Mouse (Mus musculus) testis, adult 2 months (tissue): Measurements from ENCODE around the gene Smim6.

Experiments used
- CTCF ChIP-seq: fragments of 200-500 bp; IDR thresholded peaks from 2 replicates; pipeline ENCODE4 v1.5.1; 2012; ENCODE audit warnings: low read depth, mild to moderate bottlenecking, inconsistent platforms, low read length, moderate library complexity; ENCODE audit not compliant: control insufficient read depth, insufficient read depth, insufficient replicate concordance
- POLR2A ChIP-seq: fragments of 200-500 bp; IDR thresholded peaks from 2 replicates; pipeline ENCODE4 v1.6.1; 2012; ENCODE audit warnings: low read depth, mild to moderate bottlenecking, inconsistent platforms, low read length, moderate library complexity; ENCODE audit not compliant: control insufficient read depth

DNA sequence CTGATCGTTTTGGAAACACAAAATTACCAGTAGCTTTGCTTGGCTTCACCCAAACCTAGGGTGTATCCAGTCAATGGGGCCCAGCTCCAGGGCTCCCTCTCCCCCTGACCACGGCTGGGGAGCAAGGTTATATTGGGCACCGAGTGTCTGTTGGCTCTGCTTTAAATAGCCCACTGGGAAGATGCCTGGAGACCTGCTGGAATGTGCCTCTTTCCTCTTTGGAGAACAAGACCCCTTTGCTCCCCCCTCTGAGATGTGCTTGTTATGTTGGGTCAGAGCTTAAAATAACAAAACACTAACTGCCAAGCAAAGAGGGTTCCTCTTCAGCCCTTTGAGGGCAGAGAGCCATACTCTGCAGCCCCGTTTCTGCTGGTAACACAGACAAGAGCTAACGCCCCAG is 9.6 kb upstream of the Smim6 start:
- no peak for TF ChIP-seq CTCF
- TF ChIP-seq POLR2A: no peak
